Mouse (Mus musculus): ENCODE results near the gene Prkab2.

The Prkab2 gene

GRCm38 (mm10) chr3:97651604-97652003, 6.4 kb upstream of the Prkab2 start:
- DNase-seq = no peak

- no peak for DNase-seq
Measured at GRCm38 (mm10) chr3:97653781-97654180, 4.2 kb upstream of the Prkab2 start.

- no peak for DNase-seq
Measured at GRCm38 (mm10) chr3:97654901-97655300, 3.1 kb upstream of the Prkab2 start.

DNA sequence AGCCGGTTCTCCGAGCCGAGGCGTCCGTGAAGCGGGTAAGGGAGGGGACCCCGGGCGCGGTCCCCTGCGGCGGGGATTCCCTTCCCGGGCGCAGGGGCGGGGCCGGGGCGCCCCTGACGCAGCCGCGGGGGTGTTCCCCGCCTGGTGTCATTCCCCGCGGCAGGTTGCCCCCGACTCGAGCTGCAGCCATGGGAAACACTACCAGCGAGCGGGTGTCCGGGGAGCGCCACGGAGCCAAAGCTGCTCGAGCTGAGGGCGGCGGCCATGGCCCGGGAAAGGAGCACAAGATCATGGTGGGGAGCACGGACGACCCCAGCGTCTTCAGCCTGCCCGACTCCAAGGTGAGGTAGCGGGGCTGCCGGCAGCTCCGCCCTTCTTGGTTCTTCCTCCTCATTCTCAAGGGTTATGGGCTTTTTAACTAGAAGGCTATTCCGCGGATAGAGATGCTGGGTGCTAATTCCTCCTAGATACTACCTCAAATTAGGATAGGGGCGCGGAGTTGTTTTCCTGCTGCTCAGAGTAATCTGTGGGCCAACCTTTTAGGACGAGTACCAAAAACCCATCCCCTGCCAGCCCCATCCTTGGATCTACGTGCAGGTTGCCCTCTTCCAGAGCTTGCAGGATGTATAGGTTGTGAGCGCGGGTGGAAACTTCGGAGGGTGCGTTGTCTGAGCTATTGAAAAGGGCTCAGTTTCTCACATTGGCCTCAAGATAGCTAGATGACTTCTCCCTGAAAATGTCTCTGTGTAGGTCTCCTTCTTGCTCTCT, 617 bp downstream of the Prkab2 start:
- no peak for DNase-seq

- no peak for DNase-seq
Measured at GRCm38 (mm10) chr3:97659746-97660145, 1.8 kb downstream of the Prkab2 start.

DNA sequence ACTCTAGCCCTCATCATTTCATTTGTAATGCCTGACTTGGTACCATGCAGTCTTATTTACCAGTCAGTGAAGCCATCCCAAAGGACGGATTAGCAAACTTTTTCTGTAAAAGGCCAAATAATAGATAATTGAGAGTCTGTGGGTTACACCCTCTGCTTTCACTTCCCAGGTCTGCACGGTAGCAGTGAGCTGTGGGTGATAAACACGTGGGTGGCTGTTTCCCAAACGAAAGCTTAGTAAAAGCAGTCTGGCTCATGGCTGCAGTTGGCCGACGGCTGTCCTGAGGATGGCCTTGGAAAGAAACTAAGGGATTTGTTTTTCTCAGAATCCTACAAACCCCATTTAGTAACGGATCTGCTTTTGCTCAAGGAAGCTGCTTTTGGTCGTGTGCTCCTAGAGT, 3.2 kb downstream of the Prkab2 start:
- no peak for DNase-seq

DNA sequence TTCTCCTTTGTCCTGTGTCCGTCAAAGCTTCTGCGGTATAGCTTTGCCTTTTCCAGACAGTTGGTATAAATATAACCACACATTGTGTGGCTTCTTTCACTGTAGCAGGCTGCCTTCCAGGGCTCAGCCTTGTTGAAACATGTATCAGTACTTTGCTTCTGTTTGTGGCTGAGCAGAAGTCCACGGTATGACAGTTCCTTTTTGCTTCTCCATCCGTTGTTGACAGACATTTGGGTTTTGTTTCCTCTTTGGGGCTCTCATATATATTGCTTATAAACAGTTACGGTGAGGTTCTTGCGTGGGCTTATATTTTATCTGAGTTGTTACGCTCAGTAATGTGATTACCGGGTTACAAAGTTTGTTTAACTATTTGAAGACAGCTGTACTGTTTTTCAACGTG, 7.5 kb downstream of the Prkab2 start:
- DNase-seq = no peak

GRCm38 (mm10) chr3:97666154-97666553, 8.2 kb downstream of the Prkab2 start:
- DNase-seq = no peak

- no peak for DNase-seq
Measured at GRCm38 (mm10) chr3:97667093-97667675, 9.2 kb downstream of the Prkab2 start.

DNA sequence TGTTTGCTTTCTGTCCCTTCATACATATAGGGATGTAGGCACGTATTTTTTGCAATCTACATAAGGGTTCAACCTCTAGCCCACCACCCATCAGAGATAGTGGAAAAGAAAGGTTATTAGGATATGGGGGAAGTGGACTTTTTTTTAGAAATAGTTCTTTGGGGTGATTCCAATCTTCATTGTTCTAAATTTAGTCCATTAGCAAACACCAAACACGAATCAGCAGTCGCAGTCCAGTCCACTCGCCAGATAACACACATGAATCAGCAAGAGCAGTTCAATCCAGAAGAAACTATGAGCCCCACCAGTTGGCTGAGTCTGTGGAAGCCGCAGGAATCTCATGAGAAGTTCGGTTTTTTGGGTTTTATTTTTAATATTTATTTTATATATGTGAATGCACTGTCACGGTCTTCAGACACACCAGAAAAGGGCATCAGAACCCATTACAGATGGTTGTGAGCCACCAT, 16.7 kb downstream of the Prkab2 start, which contains the start of gene Gm17651:
Gene Gm17651 (minus strand): TSS at position 51 of the 467 bp plus-strand sequence.
- DNase-seq = no peak

DNA sequence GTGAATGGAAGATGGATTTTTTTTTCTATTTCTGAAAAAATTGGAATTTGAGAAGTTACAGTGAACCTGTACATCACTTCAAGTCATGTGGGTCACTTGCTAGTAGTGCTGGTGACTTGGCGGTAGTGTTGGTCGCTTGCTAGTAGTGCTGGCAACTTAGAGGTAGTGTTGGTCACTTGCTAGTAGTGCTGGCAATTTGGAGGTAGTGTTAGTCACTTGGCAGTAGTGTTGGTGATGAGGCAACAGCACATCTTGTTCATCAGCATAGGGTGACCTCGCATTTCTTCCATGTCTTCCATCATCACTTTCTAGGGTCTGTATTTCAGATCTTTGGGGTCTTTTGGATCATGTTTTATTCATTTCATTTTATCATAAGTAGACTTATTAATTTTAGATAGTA, 18.1 kb downstream of the Prkab2 start:
- DNase-seq = no peak

DNA sequence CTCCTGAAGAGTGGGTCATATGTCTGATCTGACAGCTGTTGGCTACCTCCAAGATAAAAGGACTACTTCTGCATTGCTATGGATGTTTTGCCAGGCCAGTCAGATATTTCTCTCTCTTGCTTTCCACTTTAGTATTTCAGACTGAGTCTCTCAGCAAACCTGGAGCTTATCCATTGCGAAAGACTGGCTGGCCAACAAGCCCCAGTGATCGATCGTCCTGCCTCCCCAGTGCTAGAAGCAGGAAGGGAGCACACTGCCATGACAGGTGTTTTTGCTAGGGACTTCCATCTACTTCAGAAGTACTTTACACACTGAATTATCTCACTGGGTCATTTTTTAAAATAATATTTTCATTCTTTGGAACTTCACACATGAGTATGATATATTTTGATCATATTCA, 20.4 kb downstream of the Prkab2 start:
- no peak for DNase-seq

DNA sequence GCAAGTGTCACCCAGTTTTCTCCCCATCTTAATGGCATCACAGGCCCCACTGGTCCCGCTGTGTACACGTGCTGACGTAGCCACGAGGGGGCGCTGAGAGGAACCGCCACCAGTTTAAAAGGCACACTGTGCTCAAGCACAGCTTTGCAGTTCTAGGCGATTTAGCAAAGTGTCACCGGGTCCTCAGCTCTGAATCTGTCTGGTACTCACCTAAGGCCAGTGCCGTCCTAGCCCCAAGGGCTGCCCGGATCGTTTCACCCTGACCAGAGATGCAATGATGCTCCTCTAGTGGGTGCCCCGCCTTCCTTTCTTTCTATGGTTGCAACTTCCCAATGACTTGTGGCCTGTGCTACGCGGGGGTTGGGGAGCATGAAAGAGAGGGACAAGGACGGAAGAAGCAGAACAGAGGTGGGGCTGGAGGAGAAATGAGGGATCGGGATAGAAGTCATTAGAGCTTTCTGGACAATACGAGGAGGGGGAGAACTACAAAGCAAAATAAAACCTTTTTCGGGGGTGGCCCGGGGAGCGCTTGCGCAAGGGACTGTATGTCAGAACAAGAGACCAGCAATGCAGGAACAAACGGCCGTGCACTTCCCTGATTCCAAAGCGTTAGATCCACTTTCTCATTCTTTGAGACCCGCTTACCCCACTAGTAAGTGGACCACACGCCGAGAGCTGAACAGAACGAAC, 22.8 kb downstream of the Prkab2 start:
- peak; percentile 77 for DNase-seq

DNA sequence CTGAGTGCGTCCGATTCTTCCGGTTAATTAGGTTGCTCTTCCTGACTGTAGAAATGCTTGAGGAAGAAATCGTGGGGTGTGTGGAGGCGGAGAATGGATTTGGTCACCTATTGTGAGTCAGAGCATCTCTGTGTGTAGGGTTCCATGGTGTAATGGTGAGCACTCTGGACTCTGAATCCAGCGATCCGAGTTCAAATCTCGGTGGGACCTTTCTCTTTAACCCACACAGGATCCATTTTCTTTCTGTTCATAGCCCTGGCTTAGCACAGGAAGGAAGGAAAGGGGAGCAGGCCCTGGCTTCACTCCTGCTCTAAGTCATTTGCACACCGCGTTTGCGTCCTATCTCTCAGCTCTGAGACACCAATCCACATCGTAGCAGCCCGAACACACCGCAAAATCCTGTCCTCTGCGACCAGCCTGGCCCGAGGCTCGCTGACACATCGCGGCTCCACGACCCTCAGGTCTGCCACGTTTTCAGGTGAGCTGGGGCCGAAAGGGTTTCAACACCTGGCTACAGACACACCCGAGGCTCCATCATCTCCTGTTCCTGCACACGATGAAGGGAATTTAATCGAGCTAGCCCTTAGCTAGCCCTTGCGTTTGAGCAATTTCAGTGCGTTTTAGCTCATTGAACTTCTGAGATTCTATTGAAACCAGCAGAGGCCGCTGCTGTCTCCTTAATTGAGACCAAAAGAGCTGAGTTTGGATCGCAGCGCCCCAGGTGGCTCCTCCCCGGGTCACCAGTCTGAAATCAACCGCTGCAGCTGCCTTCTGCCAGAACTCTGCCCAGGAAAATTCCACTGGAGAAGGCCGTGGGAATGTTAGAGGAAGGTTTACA, 23.5 kb downstream of the Prkab2 start:
- DNase-seq = peak; percentile 92

GRCm38 (mm10) chr3:97682159-97682502, 24.1 kb downstream of the Prkab2 start:
- DNase-seq = peak; percentile 40

- DNase-seq = no peak
Measured at GRCm38 (mm10) chr3:97682576-97682975, 24.6 kb downstream of the Prkab2 start.

- peak; percentile 50 for DNase-seq
Measured at GRCm38 (mm10) chr3:97683560-97684195, 25.7 kb downstream of the Prkab2 start.

DNA sequence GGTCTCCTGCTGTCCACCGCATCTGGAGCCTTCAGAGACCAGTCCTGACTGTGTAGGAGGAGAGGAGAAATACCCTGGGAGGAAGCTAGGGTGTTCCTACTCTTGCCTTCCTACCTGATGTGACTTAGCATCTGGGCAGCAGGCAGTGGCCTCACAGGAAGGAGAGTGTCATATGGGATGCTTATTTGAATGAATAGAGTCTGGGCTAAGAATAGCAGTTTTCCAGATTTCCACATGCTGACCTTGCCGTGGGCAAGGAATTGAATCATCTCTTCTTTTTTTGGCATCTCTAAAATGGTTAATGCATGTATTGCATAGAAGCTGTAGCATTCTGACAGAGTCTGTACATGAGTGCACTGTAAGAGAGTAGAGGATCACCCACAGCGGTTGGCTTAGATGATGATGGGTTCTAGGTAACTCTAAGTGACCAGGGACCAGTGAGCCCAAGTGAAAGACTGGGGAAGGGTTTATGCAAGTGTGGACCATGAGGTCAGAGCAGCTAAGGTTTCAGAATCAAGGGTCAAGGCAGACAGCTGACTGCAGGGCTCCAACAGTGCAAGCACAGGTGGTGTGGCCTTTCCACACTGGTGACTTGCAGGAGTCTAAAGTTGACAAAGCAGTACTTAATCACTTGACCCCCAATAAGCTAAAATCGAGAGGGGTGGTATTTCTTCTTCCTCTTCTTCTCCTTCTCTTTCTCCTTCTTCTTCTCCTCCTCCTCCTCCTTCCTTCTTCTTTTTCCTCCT, 28.6 kb downstream of the Prkab2 start:
- DNase-seq = no peak

DNA sequence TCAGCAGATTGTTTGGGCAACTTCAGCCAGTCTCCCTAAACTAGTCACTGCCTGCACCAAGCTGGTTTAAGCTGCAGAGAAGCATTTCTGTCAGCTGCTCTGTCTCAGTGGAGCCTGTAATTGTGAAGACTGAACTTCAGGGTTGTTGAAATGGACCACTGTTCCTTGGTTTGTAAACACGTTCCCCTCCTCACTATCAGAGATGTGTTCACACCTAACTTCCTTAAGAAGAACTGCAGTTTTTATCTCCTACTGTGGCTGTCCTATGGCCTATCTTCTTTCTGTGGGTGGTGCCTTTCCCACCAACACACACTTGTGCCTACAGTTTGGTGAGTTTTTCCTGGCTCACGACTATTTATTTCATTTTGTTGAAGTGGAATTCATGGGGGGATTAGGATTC, 31.3 kb downstream of the Prkab2 start:
- DNase-seq = no peak

DNA sequence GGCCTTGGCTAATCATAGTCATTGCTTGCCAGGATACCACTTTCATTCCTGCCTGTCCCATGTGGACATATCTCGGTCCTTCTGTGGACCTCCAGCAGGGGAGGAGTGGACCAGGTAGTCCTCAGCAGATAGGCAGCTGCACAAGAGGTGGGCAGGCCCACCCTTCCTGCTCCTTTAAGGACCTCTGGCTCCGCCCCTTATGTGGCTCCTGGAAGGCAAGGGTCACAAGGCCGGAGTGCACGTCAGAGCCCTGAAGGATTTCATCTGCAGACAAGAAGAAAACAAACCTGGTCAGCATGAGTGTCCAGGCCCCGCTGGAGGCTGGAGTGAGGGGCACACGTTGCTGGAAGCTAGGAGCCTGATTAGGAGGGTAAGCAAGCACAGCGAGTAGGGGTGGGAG, 32.6 kb downstream of the Prkab2 start:
- DNase-seq = peak; percentile 13

GRCm38 (mm10) chr3:97691443-97692017, 33.5 kb downstream of the Prkab2 start:
- no peak for DNase-seq

Data from embryo, embryonic 11 days (tissue).